Mouse (Mus musculus) CH12.LX (cell line): ENCODE data around the gene Cep170b.

ENCODE experiments used
- CTCF ChIP-seq, 2 experiments: IDR thresholded peaks in 1 of 2; conservative IDR thresholded peaks in 1 of 2; 2 replicates each; pipeline ENCODE4 v1.5.1; 2011 to 2012; ENCODE audit warnings: low read depth in 2 of 2, low read length in 2 of 2, improper control_type of control experiment in 1 of 2, inconsistent platforms in 1 of 2, mild to moderate bottlenecking in 1 of 2, moderate library complexity in 1 of 2
- E2F4 ChIP-seq: IDR thresholded peaks from 2 replicates; pipeline ENCODE4 v1.6.1; 2011; ENCODE audit warnings: low read depth, low read length, improper control_type of control experiment; ENCODE audit not compliant: insufficient replicate concordance
- EP300 ChIP-seq: IDR thresholded peaks from 2 replicates; pipeline ENCODE4 v1.6.1; 2011; ENCODE audit warnings: low read length, improper control_type of control experiment
- JUN ChIP-seq: IDR thresholded peaks from 2 replicates; pipeline ENCODE4 v1.6.1; 2011; ENCODE audit warnings: low read depth, mild to moderate bottlenecking, low read length, improper control_type of control experiment, moderate library complexity; ENCODE audit not compliant: insufficient read depth
- NRF1 ChIP-seq: IDR thresholded peaks from 2 replicates; pipeline ENCODE4 v1.6.1; 2014; ENCODE audit warnings: low read depth, mild to moderate bottlenecking, inconsistent platforms, low read length, improper control_type of control experiment, moderate library complexity
- POLR2A ChIP-seq: IDR thresholded peaks from 2 replicates; pipeline ENCODE4 v1.6.1; 2011; ENCODE audit warnings: low read depth, mild to moderate bottlenecking, improper control_type of control experiment, low read length
- SIN3A ChIP-seq: IDR thresholded peaks from 2 replicates; pipeline ENCODE4 v1.6.1; 2012; ENCODE audit warnings: low read length, improper control_type of control experiment, inconsistent platforms
- SMC3 ChIP-seq: IDR thresholded peaks from 2 replicates; pipeline ENCODE4 v1.6.1; 2011; ENCODE audit warnings: low read depth, low read length, improper control_type of control experiment

DNA sequence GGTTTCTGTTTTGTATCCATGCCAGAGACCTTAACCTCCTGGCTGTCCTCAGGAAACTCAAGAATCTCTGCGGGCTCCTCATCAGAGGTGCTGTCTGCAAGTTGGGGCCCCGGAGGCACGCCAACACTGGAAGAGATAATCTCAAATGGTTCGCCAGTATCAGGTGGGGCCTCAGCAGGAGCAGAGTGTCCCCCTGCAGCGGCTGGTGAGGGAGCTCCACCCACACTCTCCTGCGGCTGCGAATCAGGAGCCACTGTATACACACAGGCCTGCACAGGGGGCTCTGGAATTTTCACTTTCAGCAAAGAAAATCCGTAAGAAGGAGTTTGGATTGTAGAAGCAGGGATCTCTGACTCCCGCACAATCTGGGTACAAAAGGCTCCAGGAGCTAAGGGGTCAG lies 53.1 kb downstream of the Cep170b start:
- TF ChIP-seq SMC3: no peak
- TF ChIP-seq SIN3A: no peak
- no peak for TF ChIP-seq NRF1
- no peak for TF ChIP-seq CTCF (conservative IDR thresholded peaks at IDR 0.05 in 1 of 2, IDR thresholded peaks at IDR 0.05 in 1 of 2; ENCODE audit: low read depth in 2 of 2, low read length in 2 of 2)
- no peak for TF ChIP-seq E2F4
- no peak for TF ChIP-seq EP300
- TF ChIP-seq JUN: no peak
- TF ChIP-seq POLR2A: no peak
